Mouse (Mus musculus): ENCODE data around the gene Pcsk5. TPM values are rescaled to one million over a fixed set of nuclear protein-coding genes. Genes with fewer than 3 reads are reported as not detected.

Pcsk5 gene
- 100 to 1,000 TPM; 179 to 277 (median 199) TPM for total RNA-seq (2022)

GRCm38 (mm10) chr19:17837471-17837859 lies at the start of gene Pcsk5:
Gene Pcsk5 (minus strand): TSS chr19:17837632.
- DNase-seq: peak; percentile 87

GRCm38 (mm10) chr19:17875804-17876203 lies 38.4 kb upstream of the Pcsk5 start:
- DNase-seq: no peak

GRCm38 (mm10) chr19:17874388-17874787 lies 37.0 kb upstream of the Pcsk5 start:
- no peak for DNase-seq

- no peak for DNase-seq
Measured at GRCm38 (mm10) chr19:17873755-17874154, 36.3 kb upstream of the Pcsk5 start.

GRCm38 (mm10) chr19:17866317-17866891 lies 29.0 kb upstream of the Pcsk5 start:
- no peak for DNase-seq

GRCm38 (mm10) chr19:17860351-17861014 lies 23.1 kb upstream of the Pcsk5 start:
- DNase-seq: no peak

- DNase-seq: no peak
Measured at GRCm38 (mm10) chr19:17856741-17857140, 19.3 kb upstream of the Pcsk5 start.

- no peak for DNase-seq
Measured at GRCm38 (mm10) chr19:17848417-17848816, 11.0 kb upstream of the Pcsk5 start.

- no peak for DNase-seq
Measured at GRCm38 (mm10) chr19:17845967-17846366, 8.5 kb upstream of the Pcsk5 start.

- no peak for DNase-seq
Measured at GRCm38 (mm10) chr19:17841586-17841985, 4.2 kb upstream of the Pcsk5 start.

GRCm38 (mm10) chr19:17839856-17840255 lies 2.4 kb upstream of the Pcsk5 start:
- DNase-seq: no peak

GRCm38 (mm10) chr19:17836566-17837470 lies 614 bp downstream of the Pcsk5 start:
- no peak for DNase-seq

- peak; percentile 66 for DNase-seq
Measured at GRCm38 (mm10) chr19:17835681-17836565, 1.5 kb downstream of the Pcsk5 start.

- no peak for DNase-seq
Measured at GRCm38 (mm10) chr19:17834894-17835293, 2.5 kb downstream of the Pcsk5 start.

- DNase-seq: no peak
Measured at GRCm38 (mm10) chr19:17831376-17831775, 6.1 kb downstream of the Pcsk5 start.

GRCm38 (mm10) chr19:17828414-17828813 lies 9.0 kb downstream of the Pcsk5 start:
- no peak for DNase-seq

- DNase-seq: no peak
Measured at GRCm38 (mm10) chr19:17826694-17827093, 10.7 kb downstream of the Pcsk5 start.

GRCm38 (mm10) chr19:17820046-17820445 lies 17.4 kb downstream of the Pcsk5 start:
- DNase-seq: no peak

GRCm38 (mm10) chr19:17819081-17819480 lies 18.4 kb downstream of the Pcsk5 start:
- DNase-seq: no peak

- no peak for DNase-seq
Measured at GRCm38 (mm10) chr19:17815062-17815461, 22.4 kb downstream of the Pcsk5 start.

GRCm38 (mm10) chr19:17813449-17813990 lies 23.9 kb downstream of the Pcsk5 start:
- no peak for DNase-seq

- no peak for DNase-seq
Measured at GRCm38 (mm10) chr19:17812661-17813060, 24.8 kb downstream of the Pcsk5 start.
